Mouse (Mus musculus) lung, postnatal 0 days (tissue): ENCODE measurements around the gene Lyl1.

ENCODE experiments used
- CTCF ChIP-seq: IDR thresholded peaks from 2 replicates; pipeline ENCODE4 v1.5.1; 2016; ENCODE audit warnings: antibody characterized with exemption, mild to moderate bottlenecking
- EP300 ChIP-seq: IDR thresholded peaks from 2 replicates; pipeline ENCODE4 v1.6.1; 2016; ENCODE audit warnings: antibody characterized with exemption, mild to moderate bottlenecking, control low read depth

DNA sequence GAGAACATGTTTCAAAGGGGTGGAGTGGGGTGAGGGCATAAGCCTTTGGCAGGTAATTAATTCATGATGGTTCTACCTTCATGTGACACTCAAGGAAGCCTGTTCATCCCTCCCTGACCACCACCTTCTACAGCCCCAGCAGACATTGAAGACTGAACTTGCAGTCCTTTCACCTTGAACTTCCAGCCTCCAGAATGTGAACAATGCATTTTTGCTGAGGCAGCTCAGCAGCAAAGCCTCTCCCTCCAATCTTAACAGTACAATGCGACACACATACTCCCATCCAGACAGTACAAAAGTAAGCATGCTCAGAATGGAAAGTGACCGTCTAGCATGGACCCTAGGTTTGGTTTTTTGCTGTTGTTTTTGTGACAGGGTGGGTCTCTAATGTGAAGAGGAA, 19.8 kb upstream of the Lyl1 start:
- no peak for TF ChIP-seq CTCF
- no peak for TF ChIP-seq EP300
